Mouse (Mus musculus) liver, embryonic 15.5 days (tissue): ENCODE measurements at regions not wholly inside any gene's neighbourhood (a gene's known extent, or its start where the extent isn't known, plus 50 kb on each side); places are given as distances from the start of the nearest gene placed in this dataset.

ENCODE experiments used
- ATAC-seq: fragments of 200-750 bp; cut with Nextera tagmentation; 2 replicates; pipeline ENCODE4 v1.8.0; 2017; ENCODE audit warnings: moderate number of reproducible peaks, mild to moderate bottlenecking, moderate library complexity; ENCODE audit not compliant: insufficient read depth
- H3K27ac ChIP-seq: fragments of 300-500 bp; sonication (generic); replicated peaks from 2 replicates; pipeline ENCODE4 v1.5.1; 2015; ENCODE audit warnings: mild to moderate bottlenecking, inconsistent platforms
- H3K27me3 ChIP-seq: fragments of 300-500 bp; sonication (generic); 2 replicates; pipeline ENCODE4 v1.6.1; 2015; ENCODE audit warnings: mild to moderate bottlenecking, inconsistent platforms
- H3K36me3 ChIP-seq: fragments of 300-500 bp; sonication (generic); replicated peaks from 2 replicates; pipeline ENCODE4 v1.6.1; 2015; ENCODE audit warnings: moderate library complexity, mild to moderate bottlenecking, inconsistent platforms
- H3K4me1 ChIP-seq: fragments of 300-500 bp; sonication (generic); replicated peaks from 2 replicates; pipeline ENCODE4 v1.6.1; 2015; ENCODE audit warnings: inconsistent platforms
- H3K4me2 ChIP-seq: fragments of 300-500 bp; sonication (generic); 2 replicates; pipeline ENCODE4 v1.6.1; 2015; ENCODE audit warnings: moderate library complexity, mild to moderate bottlenecking, inconsistent platforms
- H3K4me3 ChIP-seq: fragments of 300-500 bp; sonication (generic); replicated peaks from 2 replicates; pipeline ENCODE4 v1.5.1; 2015; ENCODE audit warnings: mild to moderate bottlenecking, inconsistent platforms
- H3K9ac ChIP-seq: fragments of 300-500 bp; sonication (generic); 2 replicates; pipeline ENCODE4 v1.6.1; 2015; ENCODE audit warnings: moderate library complexity, mild to moderate bottlenecking, inconsistent platforms
- H3K9me3 ChIP-seq: fragments of 300-500 bp; sonication (generic); replicated peaks from 2 replicates; pipeline ENCODE4 v1.6.1; 2016; ENCODE audit warnings: inconsistent platforms
- WGBS: fragments of 180-500 bp; shearing (Covaris S2); methylation state at CpG from one replicate; pipeline ENCODE4 v1.1.7; 2015; ENCODE audit warnings: mixed read lengths; ENCODE audit not compliant: insufficient replicate concordance; 5-methylcytosine and 5-hydroxymethylcytosine counted together

- no peak overlapping the region for H3K4me3 ChIP-seq
- H3K4me2 ChIP-seq = no peak overlapping the region
- no peaks in the 10 kb centered on the region for H3K27me3 ChIP-seq
- H3K27ac ChIP-seq = no peak overlapping the region
- WGBS = 75% methylated on average over 3 of the region's 3 CpGs
- H3K9me3 ChIP-seq = no peaks in the 10 kb centered on the region
- no peak overlapping the region for H3K9ac ChIP-seq
- ATAC-seq = no peak
- H3K4me1 ChIP-seq = no peaks in the 10 kb centered on the region
- no peaks in the 10 kb centered on the region for H3K36me3 ChIP-seq
These were observed 168.6 kb downstream of the Insc start for GRCm38 (mm10) chr7:114912109-114912508.

- Histone ChIP-seq H3K4me2 (no peak overlapping the region), H3K9ac (no peak overlapping the region), H3K4me3 (no peak overlapping the region), H3K9me3 (no peaks in the 10 kb centered on the region), H3K27ac (no peak overlapping the region), H3K36me3 (no peaks in the 10 kb centered on the region), H3K27me3 (no peaks in the 10 kb centered on the region), H3K4me1 (no peaks in the 10 kb centered on the region)
- ATAC-seq = no peak
- WGBS = 9% methylated on average over 3 of the region's 3 CpGs
These were observed 178.7 kb downstream of the Insc start for GRCm38 (mm10) chr7:114922155-114922554.

GRCm38 (mm10) chr7:114933861-114934260 lies 190.4 kb downstream of the Insc start:
- Histone ChIP-seq H3K27ac (no peak overlapping the region), H3K9me3 (no peaks in the 10 kb centered on the region), H3K4me2 (no peak overlapping the region), H3K36me3 (no peaks in the 10 kb centered on the region), H3K4me3 (no peak overlapping the region), H3K9ac (no peak overlapping the region), H3K4me1 (no peaks in the 10 kb centered on the region), H3K27me3 (no peaks in the 10 kb centered on the region)
- 72% methylated on average over 8 of the region's 8 CpGs for WGBS
- ATAC-seq = no peak

- ATAC-seq = no peak
- Histone ChIP-seq H3K36me3 (no peaks in the 10 kb centered on the region), H3K9ac (no peak overlapping the region), H3K9me3 (no peaks in the 10 kb centered on the region), H3K4me2 (no peak overlapping the region), H3K4me1 (no peaks in the 10 kb centered on the region), H3K27ac (no peak overlapping the region), H3K4me3 (no peak overlapping the region), H3K27me3 (no peaks in the 10 kb centered on the region)
These were observed 207.3 kb downstream of the Insc start for GRCm38 (mm10) chr7:114950759-114951158.

- 49% methylated on average over 5 of the region's 5 CpGs for WGBS
- Histone ChIP-seq H3K4me1 (no peaks in the 10 kb centered on the region), H3K9me3 (no peaks in the 10 kb centered on the region), H3K9ac (no peak overlapping the region), H3K27me3 (no peaks in the 10 kb centered on the region), H3K4me2 (no peak overlapping the region), H3K27ac (no peak overlapping the region), H3K4me3 (no peak overlapping the region), H3K36me3 (no peaks in the 10 kb centered on the region)
- no peak for ATAC-seq
These were observed 219.7 kb downstream of the Insc start for GRCm38 (mm10) chr7:114963206-114963605.

- Histone ChIP-seq H3K4me1 (no peaks in the 10 kb centered on the region), H3K36me3 (no peaks in the 10 kb centered on the region), H3K27ac (no peak overlapping the region), H3K9ac (no peak overlapping the region), H3K27me3 (no peaks in the 10 kb centered on the region), H3K4me3 (no peak overlapping the region), H3K4me2 (no peak overlapping the region), H3K9me3 (no peaks in the 10 kb centered on the region)
- no peak for ATAC-seq
- WGBS = 30% methylated on average over 2 of the region's 2 CpGs
These were observed 222.4 kb downstream of the Insc start for GRCm38 (mm10) chr7:114965923-114966322.

- ATAC-seq = no peak
- no peaks in the 10 kb centered on the region for H3K36me3 ChIP-seq
- no peaks in the 10 kb centered on the region for H3K4me1 ChIP-seq
- WGBS = 26% methylated on average over 2 of the region's 2 CpGs
- no peak overlapping the region for H3K4me3 ChIP-seq
- no peak overlapping the region for H3K27ac ChIP-seq
- no peaks in the 10 kb centered on the region for H3K9me3 ChIP-seq
- H3K4me2 ChIP-seq = no peak overlapping the region
- H3K9ac ChIP-seq = no peak overlapping the region
- no peaks in the 10 kb centered on the region for H3K27me3 ChIP-seq
These were observed 243.0 kb downstream of the Insc start for GRCm38 (mm10) chr7:114986481-114986880.

GRCm38 (mm10) chr7:114991255-114991654 lies 247.8 kb downstream of the Insc start:
- Histone ChIP-seq H3K27ac (no peak overlapping the region), H3K9ac (no peak overlapping the region), H3K4me1 (no peaks in the 10 kb centered on the region), H3K4me3 (no peak overlapping the region), H3K36me3 (no peaks in the 10 kb centered on the region), H3K9me3 (no peaks in the 10 kb centered on the region), H3K27me3 (no peaks in the 10 kb centered on the region), H3K4me2 (no peak overlapping the region)
- 62% methylated on average over 5 of the region's 5 CpGs for WGBS
- no peak for ATAC-seq

- no peak overlapping the region for H3K4me3 ChIP-seq
- no peaks in the 10 kb centered on the region for H3K27me3 ChIP-seq
- no peak overlapping the region for H3K27ac ChIP-seq
- 55% methylated on average over 3 of the region's 3 CpGs for WGBS
- no peak for ATAC-seq
- H3K4me2 ChIP-seq = no peak overlapping the region
- H3K9ac ChIP-seq = no peak overlapping the region
- no peaks in the 10 kb centered on the region for H3K4me1 ChIP-seq
- H3K9me3 ChIP-seq = no peaks in the 10 kb centered on the region
- H3K36me3 ChIP-seq = no peaks in the 10 kb centered on the region
These were observed 248.9 kb downstream of the Insc start for GRCm38 (mm10) chr7:114992440-114992839.

GRCm38 (mm10) chr7:115000796-115001524 lies 257.5 kb downstream of the Insc start:
- Histone ChIP-seq H3K4me3 (no peak overlapping the region), H3K27me3 (no peaks in the 10 kb centered on the region), H3K36me3 (no peaks in the 10 kb centered on the region), H3K4me1 (no peaks in the 10 kb centered on the region), H3K9ac (no peak overlapping the region), H3K4me2 (no peak overlapping the region), H3K9me3 (no peaks in the 10 kb centered on the region), H3K27ac (no peak overlapping the region)
- ATAC-seq = no peak
- 32% methylated on average over 7 of the region's 7 CpGs for whole genome bisulfite sequencing

GRCm38 (mm10) chr7:115014253-115014998 lies 270.9 kb downstream of the Insc start:
- Histone ChIP-seq H3K4me3 (no peak overlapping the region), H3K27ac (no peak overlapping the region), H3K4me1 (no peaks in the 10 kb centered on the region), H3K36me3 (no peaks in the 10 kb centered on the region), H3K9ac (no peak overlapping the region), H3K27me3 (no peaks in the 10 kb centered on the region), H3K4me2 (no peak overlapping the region), H3K9me3 (no peaks in the 10 kb centered on the region)
- WGBS = 65% methylated on average over 11 of the region's 11 CpGs
- ATAC-seq = no peak
